Mouse (Mus musculus) lung, adult 2 months (tissue): ENCODE results near the gene Capn2.

ENCODE experiments used
- CTCF ChIP-seq: fragments of 200-500 bp; IDR thresholded peaks from 2 replicates; pipeline ENCODE4 v1.5.1; 2011; ENCODE audit warnings: mild to moderate bottlenecking, low read length, control low read depth; ENCODE audit not compliant: insufficient read depth
- POLR2A ChIP-seq: fragments of 200-500 bp; IDR thresholded peaks from 2 replicates; pipeline ENCODE4 v1.6.1; 2011; ENCODE audit warnings: low read depth, mild to moderate bottlenecking, control low read depth, low read length, borderline replicate concordance; ENCODE audit errors: extremely low read depth

GRCm38 (mm10) chr1:182452473-182452872, 64.9 kb downstream of the Capn2 start:
- no peak for TF ChIP-seq CTCF
- no peak for TF ChIP-seq POLR2A
